Mouse (Mus musculus) midbrain, postnatal 0 days (tissue): ENCODE measurements at regions not wholly inside any gene's neighbourhood (a gene's known extent, or its start where the extent isn't known, plus 50 kb on each side); places are given as distances from the start of the nearest gene placed in this dataset.
A peak's percentile ranks its signal among the peaks of the same experiment; 100 is the strongest.

ENCODE experiments used
- ATAC-seq: fragments of 200-750 bp; cut with Nextera tagmentation; 2 replicates; pipeline ENCODE4 v1.8.0; 2017; ENCODE audit warnings: moderate number of reproducible peaks, mild to moderate bottlenecking, moderate TSS enrichment, moderate library complexity; ENCODE audit not compliant: low FRiP score
- DNase-seq: peaks from one replicate; pipeline ENCODE4 v3.0.0-alpha.2; 2015; ENCODE audit warnings: low spot score
- H3K27ac ChIP-seq: fragments of 300-500 bp; sonication (generic); 2 replicates; pipeline ENCODE4 v1.5.1; 2014; ENCODE audit warnings: low read depth, mild to moderate bottlenecking, low read length, mixed read lengths
- H3K27me3 ChIP-seq: fragments of 300-500 bp; sonication (generic); 2 replicates; pipeline ENCODE4 v1.6.1; 2014; ENCODE audit warnings: low read length, control low read depth, mixed read lengths; ENCODE audit not compliant: insufficient read depth
- H3K36me3 ChIP-seq: fragments of 300-500 bp; sonication (generic); 2 replicates; pipeline ENCODE4 v1.6.1; 2014; ENCODE audit warnings: low read length, control low read depth, mixed read lengths; ENCODE audit not compliant: insufficient read depth
- H3K4me1 ChIP-seq: fragments of 300-500 bp; sonication (generic); 2 replicates; pipeline ENCODE4 v1.6.1; 2014; ENCODE audit warnings: mild to moderate bottlenecking, control low read depth, antibody characterized with exemption, low read length, mixed read lengths; ENCODE audit not compliant: insufficient read depth
- H3K4me2 ChIP-seq: fragments of 300-500 bp; sonication (generic); 2 replicates; pipeline ENCODE4 v1.6.1; 2014; ENCODE audit warnings: low read depth, mild to moderate bottlenecking, low read length, mixed read lengths; ENCODE audit not compliant: poor library complexity, severe bottlenecking
- H3K4me3 ChIP-seq: fragments of 300-500 bp; sonication (generic); 2 replicates; pipeline ENCODE4 v1.5.1; 2014; ENCODE audit warnings: low read depth, mild to moderate bottlenecking, low read length, moderate library complexity
- H3K9ac ChIP-seq: fragments of 300-500 bp; sonication (generic); replicated peaks from 2 replicates; pipeline ENCODE4 v1.6.1; 2014; ENCODE audit warnings: mild to moderate bottlenecking, low read length, moderate library complexity, mixed read lengths; ENCODE audit not compliant: poor library complexity, severe bottlenecking
- H3K9me3 ChIP-seq: fragments of 300-500 bp; sonication (generic); 2 replicates; pipeline ENCODE4 v1.6.1; 2016; ENCODE audit warnings: low read length, control low read depth
- CTCF ChIP-seq: IDR thresholded peaks from 2 replicates; pipeline ENCODE4 v1.5.1; 2016; ENCODE audit warnings: antibody characterized with exemption, mild to moderate bottlenecking
- WGBS: fragments of 180-500 bp; shearing (Covaris S2); extraction: QIAGEN DNeasy Blood & Tissue Kit; methylation state at CpG from one replicate; pipeline ENCODE4 v1.1.7; 2014; 5-methylcytosine and 5-hydroxymethylcytosine counted together

DNA sequence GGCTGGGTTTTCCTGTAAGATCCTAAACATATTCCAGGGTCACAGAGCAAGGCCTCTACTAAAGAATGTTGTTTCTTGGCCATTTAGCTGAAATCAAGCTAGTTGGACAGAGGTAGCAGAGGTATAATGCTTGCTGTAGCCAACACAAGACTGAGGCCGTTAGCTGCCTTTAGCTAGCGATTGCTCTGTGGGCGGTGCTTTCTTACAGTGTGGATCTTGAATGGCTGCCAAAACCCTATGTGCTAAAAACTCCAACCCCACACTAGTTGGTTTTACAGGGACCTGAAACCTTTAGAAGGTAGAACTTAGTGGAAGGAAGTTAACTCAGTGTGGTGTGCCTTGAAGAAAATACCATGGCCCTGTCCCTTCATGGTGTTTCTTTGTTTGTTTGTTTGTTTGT is 110.9 kb upstream of the Tmc1 start:
- Histone ChIP-seq H3K4me3 (no peak overlapping the region), H3K36me3 (no peaks in the 10 kb centered on the region), H3K4me1 (no peaks in the 10 kb centered on the region), H3K27me3 (no peaks in the 10 kb centered on the region), H3K27ac (no peak overlapping the region), H3K4me2 (no peak overlapping the region), H3K9ac (no peak overlapping the region), H3K9me3 (no peaks in the 10 kb centered on the region)
- 87% methylated on average over 3 of the region's 3 CpGs for WGBS
- no peak for DNase-seq
- TF ChIP-seq CTCF = no peak
- ATAC-seq = no peak

- Histone ChIP-seq H3K9ac (no peak overlapping the region), H3K9me3 (no peaks in the 10 kb centered on the region), H3K27me3 (no peaks in the 10 kb centered on the region), H3K4me3 (no peak overlapping the region), H3K4me1 (no peaks in the 10 kb centered on the region), H3K27ac (no peak overlapping the region), H3K36me3 (no peaks in the 10 kb centered on the region), H3K4me2 (no peak overlapping the region)
- WGBS = 61% methylated on average over 11 of the region's 11 CpGs
- TF ChIP-seq CTCF = no peak
- DNase-seq (peak; percentile 76), ATAC-seq (peak; percentile 85)
Observed at GRCm38 (mm10) chr19:21053597-21054544, 99.9 kb upstream of the Tmc1 start.

DNA sequence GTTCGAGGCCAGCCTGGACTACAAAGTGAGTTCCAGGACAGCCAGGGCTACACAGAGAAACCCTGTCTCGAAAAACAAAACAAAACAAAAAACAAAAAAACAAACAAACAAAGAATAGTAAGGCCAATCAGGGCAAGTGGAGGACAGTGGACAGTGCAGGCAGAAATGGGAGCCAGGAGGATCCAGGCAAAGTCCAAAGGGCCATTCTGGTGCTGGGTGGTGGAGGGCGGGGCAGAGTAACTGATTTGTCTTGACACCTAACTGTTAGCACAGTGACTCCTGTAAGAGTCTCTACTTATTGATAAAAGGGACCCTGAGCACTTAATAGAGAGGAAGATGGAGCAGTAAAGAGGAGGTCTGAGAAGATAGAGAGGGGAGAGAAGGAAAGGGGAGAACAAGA is 98.8 kb upstream of the Tmc1 start:
- Histone ChIP-seq H3K9ac (no peak overlapping the region), H3K27me3 (no peaks in the 10 kb centered on the region), H3K27ac (no peak overlapping the region), H3K4me3 (no peak overlapping the region), H3K9me3 (no peaks in the 10 kb centered on the region), H3K4me1 (no peaks in the 10 kb centered on the region), H3K36me3 (no peaks in the 10 kb centered on the region), H3K4me2 (no peak overlapping the region)
- 89% methylated on average over 3 of the region's 3 CpGs for WGBS
- no peak for TF ChIP-seq CTCF
- DNase-seq (no peak), ATAC-seq (no peak)

DNA sequence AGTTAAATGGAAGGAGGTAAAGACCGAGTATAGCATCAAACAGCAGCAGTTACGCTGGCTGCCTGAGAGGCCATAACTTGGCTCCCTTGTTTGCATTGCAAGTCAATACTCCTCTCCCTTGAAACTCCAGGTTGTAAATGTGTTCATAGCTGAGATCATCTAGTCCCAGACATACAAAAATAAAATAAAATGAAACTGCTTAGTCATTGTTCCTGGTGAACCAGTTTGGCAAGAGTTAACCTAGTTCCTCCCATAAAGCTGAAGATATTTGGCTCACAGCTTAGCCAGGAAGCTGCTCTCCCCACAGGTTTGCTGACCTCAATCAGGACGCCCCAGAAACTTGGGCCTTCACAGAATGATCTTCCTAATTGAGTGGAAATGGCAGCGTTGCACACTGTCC is 97.9 kb upstream of the Tmc1 start:
- DNase-seq = no peak
- H3K9ac ChIP-seq = no peak overlapping the region
- H3K9me3 ChIP-seq = no peaks in the 10 kb centered on the region
- no peaks in the 10 kb centered on the region for H3K27me3 ChIP-seq
- no peak overlapping the region for H3K27ac ChIP-seq
- TF ChIP-seq CTCF = no peak
- ATAC-seq = no peak
- no peaks in the 10 kb centered on the region for H3K4me1 ChIP-seq
- 87% methylated on average over 4 of the region's 4 CpGs for WGBS
- H3K4me3 ChIP-seq = no peak overlapping the region
- H3K36me3 ChIP-seq = no peaks in the 10 kb centered on the region
- H3K4me2 ChIP-seq = no peak overlapping the region

- no peak for TF ChIP-seq CTCF
- no peak overlapping the region for H3K4me3 ChIP-seq
- no peaks in the 10 kb centered on the region for H3K4me1 ChIP-seq
- 84% methylated on average over 9 of the region's 9 CpGs for WGBS
- H3K9ac ChIP-seq = no peak overlapping the region
- DNase-seq (no peak), ATAC-seq (no peak)
- no peak overlapping the region for H3K4me2 ChIP-seq
- no peaks in the 10 kb centered on the region for H3K9me3 ChIP-seq
- H3K36me3 ChIP-seq = no peaks in the 10 kb centered on the region
- H3K27me3 ChIP-seq = no peaks in the 10 kb centered on the region
- H3K27ac ChIP-seq = no peak overlapping the region
Observed at GRCm38 (mm10) chr19:21050994-21051721, 97.2 kb upstream of the Tmc1 start.

DNA sequence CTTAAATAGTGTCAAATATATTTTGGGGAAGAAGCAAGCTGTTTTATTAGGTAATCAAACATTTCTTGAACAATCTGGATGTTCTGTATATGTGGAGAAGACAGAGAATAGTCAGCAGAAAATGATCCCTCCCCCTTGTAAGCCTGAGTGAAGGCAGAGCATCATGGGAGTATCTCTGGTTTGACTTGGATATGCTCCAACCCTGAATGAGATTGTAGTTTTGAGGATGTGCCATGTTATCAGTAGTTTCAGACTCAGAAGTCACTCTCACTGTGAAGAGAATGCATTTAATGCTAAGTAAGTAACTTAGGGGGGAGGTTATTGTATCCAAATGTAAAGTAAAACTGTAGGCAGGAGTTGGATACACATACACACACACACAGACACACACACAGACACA is 95.3 kb upstream of the Tmc1 start:
- no peak for ATAC-seq
- H3K27ac ChIP-seq = no peak overlapping the region
- H3K4me2 ChIP-seq = no peak overlapping the region
- no peak overlapping the region for H3K4me3 ChIP-seq
- no peak for DNase-seq
- H3K27me3 ChIP-seq = no peaks in the 10 kb centered on the region
- TF ChIP-seq CTCF = no peak
- H3K9ac ChIP-seq = no peak overlapping the region
- no peaks in the 10 kb centered on the region for H3K4me1 ChIP-seq
- H3K9me3 ChIP-seq = no peaks in the 10 kb centered on the region
- no peaks in the 10 kb centered on the region for H3K36me3 ChIP-seq
